Mouse (Mus musculus): ENCODE results near the gene Kpnb1.

Kpnb1 gene

GRCm38 (mm10) chr11:97186947-97187763 is 526 bp downstream of the Kpnb1 start:
- DNase-seq (ENCODE audit: low read depth in 2 of 2, low spot score in 2 of 2): peak; percentile 90 to 93

GRCm38 (mm10) chr11:97185704-97186614 is 1.7 kb downstream of the Kpnb1 start:
- no peak for DNase-seq (ENCODE audit: low read depth in 2 of 2, low spot score in 2 of 2)

GRCm38 (mm10) chr11:97184875-97185274 is 2.8 kb downstream of the Kpnb1 start:
- DNase-seq (ENCODE audit: low read depth in 2 of 2, low spot score in 2 of 2): no peak

GRCm38 (mm10) chr11:97182446-97182845 is 5.2 kb downstream of the Kpnb1 start:
- no peak for DNase-seq (ENCODE audit: low read depth in 2 of 2, low spot score in 2 of 2)

- DNase-seq (ENCODE audit: low read depth in 2 of 2, low spot score in 2 of 2): no peak
These were observed 6.6 kb downstream of the Kpnb1 start for GRCm38 (mm10) chr11:97181061-97181460.

- no peak for DNase-seq (ENCODE audit: low read depth in 2 of 2, low spot score in 2 of 2)
These were observed 9.5 kb downstream of the Kpnb1 start for GRCm38 (mm10) chr11:97178198-97178597.

GRCm38 (mm10) chr11:97176851-97177250 is 10.8 kb downstream of the Kpnb1 start:
- peak; percentile 18 to 46 for DNase-seq (ENCODE audit: low read depth in 2 of 2, low spot score in 2 of 2)

GRCm38 (mm10) chr11:97175499-97175898 is 12.2 kb downstream of the Kpnb1 start:
- DNase-seq (ENCODE audit: low read depth in 2 of 2, low spot score in 2 of 2): no peak

GRCm38 (mm10) chr11:97160341-97160740 is 27.3 kb downstream of the Kpnb1 start:
- DNase-seq (ENCODE audit: low read depth in 2 of 2, low spot score in 2 of 2): no peak

GRCm38 (mm10) chr11:97156999-97157398 is 30.7 kb downstream of the Kpnb1 start:
- DNase-seq (ENCODE audit: low read depth in 2 of 2, low spot score in 2 of 2): no peak

GRCm38 (mm10) chr11:97152662-97153287 is 34.9 kb downstream of the Kpnb1 start:
- DNase-seq (ENCODE audit: low read depth in 2 of 2, low spot score in 2 of 2): no peak

GRCm38 (mm10) chr11:97152023-97152426 is 35.7 kb downstream of the Kpnb1 start:
- no peak for DNase-seq (ENCODE audit: low read depth in 2 of 2, low spot score in 2 of 2)

GRCm38 (mm10) chr11:97151343-97151801 is 36.3 kb downstream of the Kpnb1 start, which contains the start of gene Tbkbp1:
Tbkbp1 (minus strand) TSS chr11:97151495.
- DNase-seq (ENCODE audit: low read depth in 2 of 2, low spot score in 2 of 2): no peak

GRCm38 (mm10) chr11:97150411-97151330 is 37.0 kb downstream of the Kpnb1 start:
- no peak for DNase-seq (ENCODE audit: low read depth in 2 of 2, low spot score in 2 of 2)

- no peak for DNase-seq (ENCODE audit: low read depth in 2 of 2, low spot score in 2 of 2)
These were observed 37.7 kb downstream of the Kpnb1 start for GRCm38 (mm10) chr11:97149995-97150410.

GRCm38 (mm10) chr11:97149026-97149425 is 38.7 kb downstream of the Kpnb1 start:
- DNase-seq (ENCODE audit: low read depth in 2 of 2, low spot score in 2 of 2): no peak

- no peak for DNase-seq (ENCODE audit: low read depth in 2 of 2, low spot score in 2 of 2)
These were observed 39.1 kb downstream of the Kpnb1 start for GRCm38 (mm10) chr11:97148591-97148990.

- DNase-seq (ENCODE audit: low read depth in 2 of 2, low spot score in 2 of 2): no peak
These were observed 40.3 kb downstream of the Kpnb1 start for GRCm38 (mm10) chr11:97147333-97147732.

- DNase-seq (ENCODE audit: low read depth in 2 of 2, low spot score in 2 of 2): peak; percentile 81 to 84
These were observed 41.0 kb downstream of the Kpnb1 start for GRCm38 (mm10) chr11:97146724-97147123.

- no peak for DNase-seq (ENCODE audit: low read depth in 2 of 2, low spot score in 2 of 2)
These were observed 41.7 kb downstream of the Kpnb1 start for GRCm38 (mm10) chr11:97145951-97146350.

Measured in CD8-positive naive resting alpha-beta T cell, adult 2 months (primary cell).